Mouse (Mus musculus): ENCODE measurements around the gene Itsn2.
"Not testable (repeated sequence)": the region's sequence is repeated elsewhere in the genome, so short reads cannot be mapped to it uniquely, and the experiment has no call there.

The Itsn2 gene

GRCm38 (mm10) chr12:4599713-4600112 lies 7.3 kb downstream of the Itsn2 start:
- no peak for DNase-seq

DNA sequence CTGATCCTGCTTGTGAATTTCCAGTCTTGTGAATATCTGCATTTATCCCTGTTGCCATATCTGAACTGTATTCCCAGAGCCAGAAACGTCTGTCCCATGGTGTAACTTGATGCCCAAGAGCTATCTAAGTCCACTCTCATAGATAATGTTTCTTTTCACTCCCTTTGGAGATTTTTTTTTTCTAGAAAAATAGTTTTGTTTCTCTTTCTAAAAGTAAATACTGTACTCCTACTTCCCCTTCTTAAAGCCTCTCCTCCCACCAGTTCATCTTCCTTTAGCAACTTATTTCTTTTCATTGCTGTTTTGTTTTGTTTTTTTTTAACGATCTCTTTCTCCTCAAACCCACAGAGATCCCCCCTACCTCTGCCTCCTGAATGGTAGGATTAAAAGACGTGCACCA lies 14.2 kb downstream of the Itsn2 start:
- no peak for DNase-seq

GRCm38 (mm10) chr12:4614722-4615121 lies 22.3 kb downstream of the Itsn2 start:
- no peak for DNase-seq

GRCm38 (mm10) chr12:4624201-4624600 lies 31.8 kb downstream of the Itsn2 start:
- DNase-seq, result no peak

GRCm38 (mm10) chr12:4632957-4633356 lies 40.5 kb downstream of the Itsn2 start:
- no peak for DNase-seq

DNA sequence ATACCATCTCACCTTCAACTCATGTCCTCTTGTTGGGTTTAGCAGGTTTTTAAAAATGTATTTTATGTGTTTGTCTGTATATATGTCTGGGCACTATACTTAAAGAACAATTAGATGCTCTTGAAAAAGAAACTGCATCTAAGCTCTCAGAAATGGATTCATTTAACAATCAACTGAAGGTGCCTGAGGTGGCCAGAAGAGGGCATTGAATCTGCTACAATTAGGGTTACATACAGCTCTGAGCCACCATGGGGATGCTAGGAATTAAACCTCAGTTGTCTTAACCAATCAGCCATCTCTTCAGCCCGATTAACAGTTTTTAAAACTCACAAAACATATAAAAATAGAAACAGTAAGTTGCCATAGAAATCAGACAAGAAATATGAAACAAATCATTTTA lies 46.0 kb downstream of the Itsn2 start:
- no peak for DNase-seq

DNA sequence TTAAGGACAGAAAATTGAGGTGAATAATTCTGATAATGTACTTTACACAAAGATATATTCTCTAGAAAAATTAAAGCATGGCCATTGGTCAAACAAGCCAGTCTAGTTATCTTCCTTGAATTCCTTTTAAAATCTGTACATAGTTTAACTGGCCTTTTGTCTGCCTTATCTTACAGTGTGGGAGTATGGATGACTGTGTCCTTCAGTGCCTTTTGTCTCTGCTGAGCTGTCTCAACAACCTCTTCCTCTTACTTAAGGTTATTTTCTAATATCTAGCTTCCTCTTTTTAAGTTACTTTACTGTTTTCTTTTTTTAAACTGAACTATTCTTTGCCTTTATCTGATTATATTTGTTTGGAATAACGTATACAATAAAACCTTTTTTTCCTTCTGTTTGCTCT lies 48.3 kb downstream of the Itsn2 start:
- no peak for DNase-seq

DNA sequence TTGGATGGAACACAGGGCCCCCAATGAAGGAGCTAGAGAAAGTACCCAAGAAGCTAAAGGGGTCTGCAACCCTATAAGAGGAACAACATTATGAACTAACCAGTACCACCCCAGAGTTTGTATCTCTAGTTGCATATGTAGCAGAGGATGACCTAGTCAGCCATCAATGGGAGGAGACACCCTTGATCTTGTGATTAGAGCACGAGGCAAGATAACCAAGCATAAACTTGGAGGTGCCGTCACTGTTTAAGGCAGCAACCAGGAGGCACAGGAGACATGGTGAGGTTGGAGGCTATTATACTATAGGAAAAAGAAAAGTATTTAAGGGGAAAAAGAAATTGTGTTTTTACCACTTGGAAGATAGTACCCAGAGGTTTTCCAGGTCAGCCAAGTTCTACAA lies 64.4 kb downstream of the Itsn2 start:
- no peak for DNase-seq

- DNase-seq, result no peak
Observed at GRCm38 (mm10) chr12:4664929-4665674, 72.7 kb downstream of the Itsn2 start.

DNA sequence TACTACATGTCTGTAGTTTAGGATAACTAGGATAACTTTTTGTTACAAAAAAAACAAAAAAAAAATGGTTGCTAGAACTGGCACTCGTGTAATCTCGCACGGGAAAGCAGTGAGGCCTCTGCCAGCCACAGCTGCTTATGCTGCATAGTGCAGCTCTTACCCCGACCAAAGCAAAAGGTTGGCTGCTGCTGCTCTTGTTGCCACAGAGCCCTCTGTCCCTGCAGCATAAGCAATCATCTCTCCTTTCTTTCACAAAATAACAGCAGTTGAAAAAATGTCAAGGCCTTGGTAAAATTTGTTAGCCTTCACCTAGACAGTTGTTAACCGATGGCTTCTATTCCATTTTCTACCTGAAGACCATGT lies 73.2 kb downstream of the Itsn2 start:
- no peak for DNase-seq

- no peak for DNase-seq
Observed at GRCm38 (mm10) chr12:4676336-4676735, 83.9 kb downstream of the Itsn2 start.

DNA sequence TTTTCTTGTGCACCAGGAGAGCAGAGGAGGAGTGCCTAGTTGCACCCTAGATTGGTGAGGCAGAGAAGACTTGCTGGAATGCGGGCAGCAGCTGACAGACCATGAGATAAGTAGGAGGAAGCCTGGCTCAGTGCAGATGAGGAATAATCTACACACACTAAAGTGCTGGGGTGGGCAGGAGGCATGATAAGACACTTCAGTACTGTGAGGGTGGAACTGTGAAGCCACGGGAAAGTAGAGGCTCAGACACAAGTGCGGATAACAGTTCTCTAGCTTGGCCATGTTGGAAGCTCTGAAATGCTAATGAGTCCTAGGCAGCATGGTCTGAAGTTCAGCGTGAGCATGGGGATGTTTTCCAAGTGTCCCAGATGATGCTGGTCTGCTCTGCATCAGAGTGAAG lies 87.5 kb downstream of the Itsn2 start:
- DNase-seq, result no peak

- DNase-seq, result peak; percentile 17
Observed at GRCm38 (mm10) chr12:4685441-4685840, 93.0 kb downstream of the Itsn2 start.

GRCm38 (mm10) chr12:4688386-4688785 lies 95.9 kb downstream of the Itsn2 start:
- DNase-seq, result no peak

GRCm38 (mm10) chr12:4689341-4689740 lies 96.9 kb downstream of the Itsn2 start:
- DNase-seq, result no peak

DNA sequence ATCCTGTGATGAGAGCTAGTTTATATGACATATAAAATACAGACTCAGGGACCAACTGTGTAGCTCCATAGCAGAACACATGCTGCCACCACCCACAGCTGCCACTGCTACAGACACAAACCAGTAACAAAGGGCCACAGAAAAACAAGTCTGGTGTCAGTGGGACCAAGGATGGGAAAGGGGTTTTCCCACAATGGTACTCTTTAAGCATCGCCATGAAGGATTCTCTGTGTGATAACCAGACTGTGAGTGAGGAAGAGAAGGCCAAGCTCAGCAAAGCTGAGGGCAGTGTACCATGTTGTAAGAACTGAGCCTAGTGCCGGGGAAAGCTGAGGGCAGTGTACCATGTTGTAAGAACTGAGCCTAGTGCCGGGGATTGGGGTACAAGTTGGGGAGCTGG lies 98.8 kb downstream of the Itsn2 start:
- DNase-seq, result no peak

- DNase-seq, result no peak
Observed at GRCm38 (mm10) chr12:4694534-4694933, 102.1 kb downstream of the Itsn2 start.

DNA sequence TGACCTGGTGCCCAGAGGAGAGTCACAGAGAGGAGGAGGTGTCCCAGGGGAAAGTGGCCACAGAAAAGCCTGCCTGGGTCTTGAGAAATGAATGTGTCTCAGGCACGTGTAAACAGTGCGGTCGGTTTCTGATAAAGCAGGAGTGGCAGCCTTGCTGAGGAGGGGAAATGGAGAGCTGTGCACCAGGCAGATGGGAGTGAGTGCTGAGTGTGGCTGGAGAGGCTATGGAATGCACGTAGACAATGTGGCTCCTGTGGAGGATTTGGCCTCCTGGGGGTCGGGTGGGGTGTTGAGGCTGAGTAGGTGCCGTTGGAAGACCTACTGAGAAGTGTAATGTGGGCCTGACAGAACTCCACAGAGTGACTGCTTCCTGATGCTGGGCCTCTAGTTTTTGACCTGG lies 113.2 kb downstream of the Itsn2 start:
- DNase-seq, result not testable (repeated sequence)

GRCm38 (mm10) chr12:4706175-4706574 lies 113.7 kb downstream of the Itsn2 start:
- no peak for DNase-seq

DNA sequence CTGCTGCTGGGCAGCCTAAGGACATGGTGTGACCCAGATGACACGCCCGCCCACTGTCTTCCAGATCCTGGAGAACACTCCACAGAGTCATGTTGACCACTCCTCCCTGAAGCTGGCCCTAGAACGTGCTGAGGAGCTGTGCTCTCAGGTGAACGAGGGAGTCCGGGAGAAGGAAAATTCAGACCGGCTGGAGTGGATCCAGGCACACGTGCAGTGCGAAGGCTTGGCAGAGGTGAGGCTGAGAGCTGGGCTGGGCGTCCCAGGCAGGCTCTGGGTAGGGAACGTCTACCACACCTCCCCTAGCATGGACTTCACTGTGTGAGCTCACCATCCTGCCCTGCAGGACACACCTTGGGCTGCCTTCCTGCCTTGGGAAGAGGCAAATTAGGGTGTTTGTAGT lies 114.5 kb downstream of the Itsn2 start:
- DNase-seq, result no peak

DNA sequence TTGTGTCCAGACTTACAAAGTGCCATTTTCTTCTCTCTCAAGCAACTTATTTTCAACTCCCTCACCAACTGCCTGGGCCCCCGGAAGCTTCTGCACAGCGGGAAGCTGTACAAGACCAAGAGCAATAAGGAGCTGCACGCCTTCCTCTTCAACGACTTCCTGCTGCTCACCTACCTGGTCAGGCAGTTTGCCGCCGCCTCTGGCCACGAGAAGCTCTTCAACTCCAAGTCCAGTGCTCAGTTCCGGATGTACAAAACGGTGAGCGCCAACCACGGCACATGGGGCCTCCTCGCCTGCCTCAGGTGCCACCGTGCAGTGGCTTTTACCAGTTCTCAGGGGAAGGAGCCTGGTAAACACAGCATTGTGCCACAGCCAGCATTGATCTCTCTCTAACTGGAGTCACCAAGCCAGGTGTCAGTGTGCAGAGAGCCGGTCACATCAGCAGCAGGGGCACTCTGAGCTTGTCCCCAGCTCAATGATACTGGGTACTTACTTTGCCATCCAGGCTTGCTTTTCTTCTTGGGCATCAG lies 115.1 kb downstream of the Itsn2 start:
- DNase-seq, result no peak

- DNase-seq, result no peak
Observed at GRCm38 (mm10) chr12:4708296-4708695, 115.9 kb downstream of the Itsn2 start.

DNA sequence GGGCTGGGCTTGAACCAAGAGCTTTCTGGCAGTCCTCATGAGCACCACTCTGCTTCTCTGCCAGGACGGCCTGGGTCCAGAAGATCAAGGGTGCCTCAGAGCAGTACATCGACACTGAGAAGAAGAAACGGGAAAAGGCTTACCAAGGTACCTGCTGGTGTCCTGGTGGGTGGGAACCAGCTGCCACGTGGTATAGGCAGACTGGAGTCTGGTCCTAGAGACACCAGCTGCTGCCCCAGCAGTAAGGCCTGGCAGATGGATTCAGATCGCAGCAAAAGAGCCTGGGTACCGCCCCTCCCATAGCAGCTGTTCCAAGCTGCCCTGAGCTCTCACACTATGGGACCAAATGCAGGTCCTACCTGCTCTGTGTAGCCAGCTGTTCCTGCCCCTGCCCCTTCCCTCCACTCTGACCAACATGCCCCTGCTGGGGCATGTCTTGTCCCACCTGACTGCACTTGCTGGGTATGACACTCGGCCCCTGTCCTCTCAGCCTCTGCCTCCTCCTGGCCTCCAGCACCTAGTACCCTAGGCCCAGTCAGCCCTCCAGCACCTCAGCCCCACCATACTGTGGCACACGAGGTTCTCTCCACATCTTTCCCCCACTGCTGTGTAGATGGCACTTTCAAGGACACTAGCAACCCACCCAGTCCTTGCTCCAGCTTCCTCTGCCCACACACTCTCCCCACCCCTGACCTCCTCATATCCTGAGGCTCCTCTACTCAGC lies 116.6 kb downstream of the Itsn2 start:
- DNase-seq, result no peak

DNA sequence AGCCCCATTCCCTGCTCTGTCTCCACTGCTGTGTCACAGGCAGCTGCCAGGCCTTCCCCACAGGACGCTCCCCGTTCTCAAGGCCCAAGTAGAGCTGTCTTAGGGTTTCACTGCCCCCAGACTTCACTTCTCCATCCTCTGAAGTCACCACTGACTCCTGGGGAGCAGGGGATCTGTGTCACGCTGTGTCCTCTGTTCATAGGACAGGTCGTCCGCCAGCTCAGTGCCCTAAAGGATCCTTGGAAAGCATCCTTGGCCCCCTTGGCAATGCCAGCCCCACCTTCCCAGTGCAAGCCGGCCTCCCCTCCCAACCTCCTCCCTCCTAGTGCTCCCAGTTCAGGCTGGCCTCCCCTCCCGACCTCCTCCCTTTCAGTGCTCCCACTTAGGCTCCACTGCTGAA lies 117.5 kb downstream of the Itsn2 start:
- DNase-seq, result no peak

GRCm38 (mm10) chr12:4713361-4713760 lies 120.9 kb downstream of the Itsn2 start:
- DNase-seq, result no peak

Measured in cerebellum, adult 9-11 months (tissue).